Mouse (Mus musculus): Measurements from ENCODE around the gene Glyr1. TPM values are rescaled to one million over a fixed set of nuclear protein-coding genes. Genes with fewer than 3 reads are reported as not detected.

Glyr1 gene
- polyA plus RNA-seq (2015; fragmentation: Nextera tagmentation; extraction: Ambion mirVana), result 194 and 204 TPM in 2 replicates

DNA sequence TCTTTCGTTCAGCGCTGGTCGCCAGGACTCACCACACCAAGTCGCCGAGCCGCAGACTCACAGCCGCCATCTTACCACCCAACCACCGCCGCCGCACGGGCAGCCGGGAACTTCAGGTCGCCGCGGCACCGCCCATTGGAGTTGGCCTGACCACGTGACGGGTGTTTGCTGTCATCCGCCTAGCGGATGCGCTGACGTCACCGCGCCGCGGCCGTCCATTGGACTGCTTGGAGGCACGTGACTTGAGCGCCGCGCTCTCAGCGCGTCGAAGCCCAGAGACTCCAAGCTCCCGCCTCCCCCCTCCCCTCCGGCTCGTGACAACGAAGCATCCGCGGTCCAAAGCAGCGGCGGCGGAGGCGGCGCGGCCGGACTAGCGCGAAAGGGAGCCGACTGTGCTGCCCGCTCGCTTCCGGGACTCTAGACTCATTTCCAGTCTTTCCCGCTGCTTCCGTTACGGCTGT is at the start of gene Glyr1, which contains the start of gene Ubn1:
Glyr1 (minus strand) TSS at position 90 of the 461 bp plus-strand sequence.
Ubn1 (plus strand) TSS at position 284 of the 461 bp plus-strand sequence.
- H3K27ac ChIP-seq (ENCODE audit: low read length), result peak within 1 kb of the TSS; percentile 96
- WGBS, result under 1% methylated on average over 55 of the region's 56 CpGs
- peaks cover 28% of the 10 kb centered on the region for H3K4me1 ChIP-seq (ENCODE audit: control insufficient read depth, insufficient read depth, low read length)
- peak within 1 kb of the TSS; percentile 97 for H3K4me3 ChIP-seq (ENCODE audit: low read depth, low read length)
- peak within 1 kb of the TSS; percentile 98 for H3K4me2 ChIP-seq (ENCODE audit: low read length)
- H3K9ac ChIP-seq (ENCODE audit: low read depth, low read length), result peak within 1 kb of the TSS; percentile 91
- peaks cover 12% of the 10 kb centered on the region for H3K36me3 ChIP-seq (ENCODE audit: control insufficient read depth, insufficient read depth, low read length)
- no peaks in the 10 kb centered on the region for H3K27me3 ChIP-seq (ENCODE audit: control insufficient read depth, insufficient read depth, low read depth, low read length)
- peak; percentile 99 for ATAC-seq
- H3K9me3 ChIP-seq (replicated peaks; ENCODE audit: control insufficient read depth, low read length, poor library complexity, severe bottlenecking), result no peaks in the 10 kb centered on the region

DNA sequence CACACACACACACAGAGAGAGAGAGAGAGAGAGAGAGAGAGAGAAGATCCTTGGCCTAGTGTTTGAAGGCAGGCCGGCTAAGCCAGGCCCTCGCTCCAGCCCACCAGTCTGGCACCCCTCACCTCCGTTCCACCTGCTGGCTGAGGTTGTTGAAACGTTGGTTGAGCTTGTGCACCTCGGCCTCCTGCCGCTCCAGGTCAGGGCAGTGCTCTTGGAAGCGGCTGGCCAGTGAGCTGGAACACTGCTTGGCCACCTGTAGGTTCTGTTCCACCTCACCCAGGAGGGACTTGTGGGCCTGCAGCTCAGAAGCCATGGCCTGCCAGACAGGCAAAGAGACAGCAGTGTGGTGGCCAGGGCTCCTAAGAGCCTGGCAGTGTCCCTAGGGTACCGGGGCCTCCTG is 46.8 kb upstream of the Glyr1 start:
- Histone ChIP-seq H3K4me2 (ENCODE audit: low read length) (no peak overlapping the region), H3K9ac (ENCODE audit: low read depth, low read length) (no peak overlapping the region), H3K4me3 (ENCODE audit: low read depth, low read length) (no peak overlapping the region), H3K4me1 (ENCODE audit: control insufficient read depth, insufficient read depth, low read length) (no peaks in the 10 kb centered on the region), H3K9me3 (replicated peaks; ENCODE audit: control insufficient read depth, low read length, poor library complexity, severe bottlenecking) (no peaks in the 10 kb centered on the region), H3K27ac (ENCODE audit: low read length) (no peak overlapping the region), H3K36me3 (ENCODE audit: control insufficient read depth, insufficient read depth, low read length) (no peaks in the 10 kb centered on the region), H3K27me3 (ENCODE audit: control insufficient read depth, insufficient read depth, low read depth, low read length) (no peaks in the 10 kb centered on the region)
- no peak for ATAC-seq
- WGBS, result 81% methylated on average over 8 of the region's 8 CpGs

GRCm38 (mm10) chr16:5093285-5093684 is 43.6 kb upstream of the Glyr1 start:
- H3K27me3 ChIP-seq (ENCODE audit: control insufficient read depth, insufficient read depth, low read depth, low read length), result no peaks in the 10 kb centered on the region

DNA sequence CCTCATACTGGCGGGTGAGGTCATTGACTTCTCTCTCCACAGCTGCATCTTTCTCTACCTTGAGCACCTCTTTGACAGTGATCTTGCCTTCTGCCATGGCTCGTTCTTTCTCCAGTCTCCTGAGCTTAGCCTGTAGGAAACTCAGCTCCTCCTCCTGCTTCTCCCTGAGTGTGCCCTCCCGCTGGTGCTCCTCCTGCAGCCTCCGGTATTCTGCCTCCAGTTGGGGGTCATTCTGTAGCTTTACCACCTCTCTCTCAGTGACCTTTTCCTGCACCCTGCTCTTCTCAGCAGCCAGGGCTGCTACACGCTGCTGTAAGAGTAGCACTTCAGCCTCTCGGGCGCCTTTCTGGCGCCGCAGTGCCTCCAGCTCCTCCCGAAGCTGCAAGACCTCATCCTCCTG is 39.4 kb upstream of the Glyr1 start:
- no peaks in the 10 kb centered on the region for H3K4me1 ChIP-seq (ENCODE audit: control insufficient read depth, insufficient read depth, low read length)
- H3K9me3 ChIP-seq (replicated peaks; ENCODE audit: control insufficient read depth, low read length, poor library complexity, severe bottlenecking), result no peaks in the 10 kb centered on the region
- WGBS, result 77% methylated on average over 10 of the region's 10 CpGs
- no peaks in the 10 kb centered on the region for H3K27me3 ChIP-seq (ENCODE audit: control insufficient read depth, insufficient read depth, low read depth, low read length)
- no peak overlapping the region for H3K4me3 ChIP-seq (ENCODE audit: low read depth, low read length)
- no peak for ATAC-seq
- H3K9ac ChIP-seq (ENCODE audit: low read depth, low read length), result no peak overlapping the region
- no peak overlapping the region for H3K27ac ChIP-seq (ENCODE audit: low read length)
- peaks cover 22% of the 10 kb centered on the region for H3K36me3 ChIP-seq (ENCODE audit: control insufficient read depth, insufficient read depth, low read length)
- H3K4me2 ChIP-seq (ENCODE audit: low read length), result no peak overlapping the region

More at GRCm38 (mm10) chr16:5093285-5093684, 43.6 kb upstream of the Glyr1 start:
- H3K4me1 ChIP-seq (ENCODE audit: control insufficient read depth, insufficient read depth, low read length), result no peaks in the 10 kb centered on the region
- H3K9ac ChIP-seq (ENCODE audit: low read depth, low read length), result no peak overlapping the region
- H3K4me3 ChIP-seq (ENCODE audit: low read depth, low read length), result no peak overlapping the region
- H3K27ac ChIP-seq (ENCODE audit: low read length), result no peak overlapping the region
- ATAC-seq, result no peak
- WGBS, result 86% methylated on average over 5 of the region's 5 CpGs
- H3K9me3 ChIP-seq (replicated peaks; ENCODE audit: control insufficient read depth, low read length, poor library complexity, severe bottlenecking), result no peaks in the 10 kb centered on the region
- H3K4me2 ChIP-seq (ENCODE audit: low read length), result no peak overlapping the region
- H3K36me3 ChIP-seq (ENCODE audit: control insufficient read depth, insufficient read depth, low read length), result no peaks in the 10 kb centered on the region

DNA sequence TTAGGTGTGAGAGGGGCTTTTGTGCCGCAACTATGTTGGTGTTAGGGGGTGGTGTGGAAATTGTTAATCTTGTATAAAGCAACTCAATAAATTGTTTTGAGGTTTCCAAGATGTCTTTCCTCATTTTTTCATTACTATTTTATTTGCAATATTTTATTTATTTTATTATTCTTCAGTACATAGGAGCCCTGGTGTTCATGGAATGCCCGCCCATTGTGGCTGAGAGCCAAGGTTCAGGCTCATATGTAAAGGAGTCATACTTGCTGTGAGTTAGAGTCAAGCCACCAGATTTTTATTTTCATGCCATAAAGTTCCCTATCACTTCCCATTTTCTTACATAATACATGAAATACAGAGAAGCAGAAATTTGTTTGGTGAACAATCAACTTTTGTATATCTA is 36.5 kb upstream of the Glyr1 start:
- 99% methylated on average over 2 of the region's 2 CpGs for WGBS
- Histone ChIP-seq H3K4me3 (ENCODE audit: low read depth, low read length) (no peak overlapping the region), H3K4me2 (ENCODE audit: low read length) (no peak overlapping the region), H3K36me3 (ENCODE audit: control insufficient read depth, insufficient read depth, low read length) (peaks cover 31% of the 10 kb centered on the region), H3K27me3 (ENCODE audit: control insufficient read depth, insufficient read depth, low read depth, low read length) (no peaks in the 10 kb centered on the region), H3K4me1 (ENCODE audit: control insufficient read depth, insufficient read depth, low read length) (no peaks in the 10 kb centered on the region), H3K9ac (ENCODE audit: low read depth, low read length) (no peak overlapping the region), H3K27ac (ENCODE audit: low read length) (no peak overlapping the region), H3K9me3 (replicated peaks; ENCODE audit: control insufficient read depth, low read length, poor library complexity, severe bottlenecking) (no peaks in the 10 kb centered on the region)
- no peak for ATAC-seq

GRCm38 (mm10) chr16:5085196-5085595 is 35.5 kb upstream of the Glyr1 start:
- Histone ChIP-seq H3K36me3 (ENCODE audit: control insufficient read depth, insufficient read depth, low read length) (peaks cover 31% of the 10 kb centered on the region), H3K4me1 (ENCODE audit: control insufficient read depth, insufficient read depth, low read length) (no peaks in the 10 kb centered on the region)

DNA sequence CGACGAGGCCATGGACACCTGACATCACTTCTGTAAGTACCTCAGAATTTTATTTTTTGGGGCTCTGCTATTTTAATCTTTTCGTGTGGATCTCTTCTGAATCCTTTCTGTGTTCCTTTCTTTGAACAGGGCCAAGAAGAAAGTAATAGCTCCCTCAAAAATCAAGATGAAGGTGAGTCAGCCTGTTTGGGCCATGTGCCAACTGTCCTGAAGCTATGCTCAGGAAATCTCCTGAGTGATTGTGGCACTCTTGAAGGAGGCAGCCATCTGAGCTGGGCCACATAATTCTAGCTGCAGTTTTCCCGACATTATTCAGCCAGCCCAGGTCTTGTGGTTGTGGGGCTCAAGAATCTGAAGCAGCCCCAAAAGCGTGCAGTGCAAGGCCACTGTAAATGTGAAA is 24.7 kb upstream of the Glyr1 start:
- H3K9me3 ChIP-seq (replicated peaks; ENCODE audit: control insufficient read depth, low read length, poor library complexity, severe bottlenecking), result no peaks in the 10 kb centered on the region
- no peak overlapping the region for H3K27ac ChIP-seq (ENCODE audit: low read length)
- WGBS, result 95% methylated on average over 5 of the region's 5 CpGs
- H3K4me3 ChIP-seq (ENCODE audit: low read depth, low read length), result no peak overlapping the region
- no peak overlapping the region for H3K4me2 ChIP-seq (ENCODE audit: low read length)
- no peaks in the 10 kb centered on the region for H3K4me1 ChIP-seq (ENCODE audit: control insufficient read depth, insufficient read depth, low read length)
- ATAC-seq, result no peak
- no peaks in the 10 kb centered on the region for H3K27me3 ChIP-seq (ENCODE audit: control insufficient read depth, insufficient read depth, low read depth, low read length)
- peaks cover 44% of the 10 kb centered on the region for H3K36me3 ChIP-seq (ENCODE audit: control insufficient read depth, insufficient read depth, low read length)
- no peak overlapping the region for H3K9ac ChIP-seq (ENCODE audit: low read depth, low read length)

More at GRCm38 (mm10) chr16:5085196-5085595, 35.5 kb upstream of the Glyr1 start:
- Histone ChIP-seq H3K4me3 (ENCODE audit: low read depth, low read length) (no peak overlapping the region), H3K27me3 (ENCODE audit: control insufficient read depth, insufficient read depth, low read depth, low read length) (no peaks in the 10 kb centered on the region), H3K9me3 (replicated peaks; ENCODE audit: control insufficient read depth, low read length, poor library complexity, severe bottlenecking) (no peaks in the 10 kb centered on the region), H3K4me2 (ENCODE audit: low read length) (no peak overlapping the region), H3K9ac (ENCODE audit: low read depth, low read length) (no peak overlapping the region), H3K27ac (ENCODE audit: low read length) (no peak overlapping the region)
- ATAC-seq, result no peak
- WGBS, result 93% methylated on average over 4 of the region's 4 CpGs

DNA sequence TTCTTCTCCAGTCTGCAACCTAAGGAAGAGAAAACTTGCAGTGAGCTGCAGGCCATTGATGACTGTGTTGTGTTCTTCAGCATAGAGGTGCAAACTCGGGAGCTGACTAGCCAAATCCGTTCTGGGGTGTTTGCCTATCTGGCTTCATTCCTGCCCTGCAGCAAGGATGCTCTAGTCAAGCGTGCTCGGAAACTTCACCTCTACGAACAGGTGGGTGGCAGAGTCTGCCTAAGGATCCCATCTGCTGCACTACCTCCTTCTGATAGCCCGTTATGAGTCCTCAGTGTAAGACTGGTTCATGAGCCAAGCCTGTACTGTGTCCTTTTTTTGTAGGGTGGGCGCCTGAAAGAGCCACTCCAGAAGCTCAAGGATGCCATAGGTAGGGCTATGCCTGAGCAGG is 22.3 kb upstream of the Glyr1 start:
- peaks cover 39% of the 10 kb centered on the region for H3K36me3 ChIP-seq (ENCODE audit: control insufficient read depth, insufficient read depth, low read length)

DNA sequence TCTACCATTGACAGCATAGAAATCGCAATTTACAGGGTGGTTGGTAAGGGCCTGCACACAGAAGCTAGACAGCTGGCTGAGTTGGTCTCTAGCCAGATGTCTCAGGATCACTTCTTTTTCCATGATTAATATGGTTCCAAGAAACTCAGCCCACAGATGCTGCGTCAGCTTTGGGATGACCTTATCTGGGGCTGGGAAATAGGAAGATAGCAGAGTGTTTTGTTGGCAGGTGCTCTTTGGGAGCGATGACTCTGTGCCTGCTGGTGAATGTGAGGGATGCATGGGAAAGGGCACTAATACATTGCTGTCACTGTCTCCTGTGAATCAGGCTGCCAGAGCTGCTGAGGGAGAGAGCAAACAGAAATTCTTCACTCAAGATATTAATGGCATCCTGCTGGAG is 20.7 kb upstream of the Glyr1 start:
- H3K36me3 ChIP-seq (ENCODE audit: control insufficient read depth, insufficient read depth, low read length), result peaks cover 35% of the 10 kb centered on the region
- WGBS, result 90% methylated on average over 3 of the region's 3 CpGs
- H3K4me1 ChIP-seq (ENCODE audit: control insufficient read depth, insufficient read depth, low read length), result no peaks in the 10 kb centered on the region
- H3K27ac ChIP-seq (ENCODE audit: low read length), result no peak overlapping the region
- no peaks in the 10 kb centered on the region for H3K9me3 ChIP-seq (replicated peaks; ENCODE audit: control insufficient read depth, low read length, poor library complexity, severe bottlenecking)
- no peak overlapping the region for H3K4me2 ChIP-seq (ENCODE audit: low read length)
- no peaks in the 10 kb centered on the region for H3K27me3 ChIP-seq (ENCODE audit: control insufficient read depth, insufficient read depth, low read depth, low read length)
- no peak for ATAC-seq
- no peak overlapping the region for H3K9ac ChIP-seq (ENCODE audit: low read depth, low read length)
- no peak overlapping the region for H3K4me3 ChIP-seq (ENCODE audit: low read depth, low read length)

More for the DNA sequence above, 22.3 kb upstream of the Glyr1 start:
- Histone ChIP-seq H3K27ac (ENCODE audit: low read length) (no peak overlapping the region), H3K4me1 (ENCODE audit: control insufficient read depth, insufficient read depth, low read length) (no peaks in the 10 kb centered on the region), H3K4me3 (ENCODE audit: low read depth, low read length) (no peak overlapping the region), H3K4me2 (ENCODE audit: low read length) (no peak overlapping the region), H3K27me3 (ENCODE audit: control insufficient read depth, insufficient read depth, low read depth, low read length) (no peaks in the 10 kb centered on the region), H3K9ac (ENCODE audit: low read depth, low read length) (no peak overlapping the region), H3K9me3 (replicated peaks; ENCODE audit: control insufficient read depth, low read length, poor library complexity, severe bottlenecking) (no peaks in the 10 kb centered on the region)
- 98% methylated on average over 7 of the region's 7 CpGs for WGBS
- ATAC-seq, result no peak
